Mouse (Mus musculus): ENCODE results near the gene Mip.
A peak's percentile ranks its signal among the peaks of the same experiment; 100 is the strongest.

Gene Mip

DNA sequence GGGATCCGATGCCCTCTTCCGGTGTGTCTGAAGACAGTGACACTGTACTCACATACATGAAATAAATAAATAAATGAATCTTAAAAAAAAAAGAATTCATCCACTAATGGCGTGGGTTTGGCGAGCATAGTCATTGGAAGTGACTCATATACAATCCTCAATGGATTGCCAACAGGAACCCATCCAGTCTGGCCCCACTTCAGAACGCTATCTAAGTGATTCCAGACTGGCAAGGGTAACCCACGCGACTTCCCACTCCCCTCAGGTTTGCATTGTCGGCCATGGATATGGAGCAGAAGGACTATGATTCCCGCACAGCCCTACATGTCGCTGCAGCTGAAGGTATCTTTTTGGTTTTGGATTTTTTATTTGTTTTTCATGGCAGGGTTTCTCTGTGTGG, 17.3 kb upstream of the Mip start:
- no peak for TF ChIP-seq GATA4 (IDR thresholded peaks at IDR 0.05; ENCODE audit: insufficient replicate concordance, low read length)

DNA sequence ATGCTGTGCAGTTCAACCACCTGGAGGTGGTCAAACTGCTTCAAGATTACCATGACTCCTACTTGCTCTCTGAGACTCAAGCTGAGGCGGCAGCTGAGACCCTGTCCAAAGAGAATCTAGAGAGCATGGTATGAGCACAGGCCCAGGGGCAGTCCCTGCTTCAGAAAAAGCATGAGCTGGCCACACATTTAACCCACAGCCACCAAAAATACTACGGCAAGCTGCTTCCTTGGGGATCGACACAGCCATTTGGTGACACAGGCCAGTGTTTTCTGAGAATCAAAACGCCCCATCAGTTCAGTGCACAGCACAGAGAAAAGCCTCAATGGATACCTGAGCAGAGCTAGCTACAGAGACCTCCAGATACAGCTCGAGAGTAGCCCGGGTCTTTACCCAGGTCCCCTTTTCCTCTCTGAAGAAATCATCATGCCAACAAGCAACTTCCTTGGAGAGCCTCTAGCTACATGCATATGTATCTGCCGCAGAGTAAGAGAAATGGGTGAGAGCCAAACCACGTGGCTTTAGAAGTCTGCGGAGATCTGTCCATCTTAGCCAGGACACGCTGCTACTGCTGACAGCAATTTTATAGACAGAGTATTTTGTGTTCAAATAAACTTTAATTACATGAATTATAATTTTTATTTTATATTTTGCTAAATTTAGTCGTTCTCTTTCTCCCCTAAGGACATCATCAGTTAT, 16.2 kb upstream of the Mip start:
- TF ChIP-seq GATA4 (IDR thresholded peaks at IDR 0.05; ENCODE audit: insufficient replicate concordance, low read length): no peak

- no peak for TF ChIP-seq GATA4 (IDR thresholded peaks at IDR 0.05; ENCODE audit: insufficient replicate concordance, low read length)
Measured at GRCm38 (mm10) chr10:128210131-128210530, 15.5 kb upstream of the Mip start.

DNA sequence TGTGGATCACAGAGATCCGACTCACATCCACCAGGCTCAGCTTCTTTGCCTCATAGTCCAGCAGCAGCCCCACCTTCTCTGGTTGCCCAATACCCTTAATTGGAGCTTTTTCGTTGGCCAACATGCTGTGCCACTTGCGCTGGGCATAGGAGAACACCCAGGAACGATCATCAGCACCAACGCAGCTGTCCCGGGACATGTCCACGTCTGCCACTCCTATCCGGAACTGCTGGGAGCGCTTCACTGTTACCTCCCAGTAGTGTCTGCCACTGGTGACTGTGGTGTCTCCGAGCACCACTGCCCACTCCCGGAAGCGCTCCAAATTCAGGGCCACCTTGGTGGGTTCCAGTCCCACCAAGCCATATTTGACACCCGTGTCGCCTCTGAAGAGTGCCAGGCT, 14.7 kb upstream of the Mip start:
- TF ChIP-seq GATA4 (IDR thresholded peaks at IDR 0.05; ENCODE audit: insufficient replicate concordance, low read length): no peak

DNA sequence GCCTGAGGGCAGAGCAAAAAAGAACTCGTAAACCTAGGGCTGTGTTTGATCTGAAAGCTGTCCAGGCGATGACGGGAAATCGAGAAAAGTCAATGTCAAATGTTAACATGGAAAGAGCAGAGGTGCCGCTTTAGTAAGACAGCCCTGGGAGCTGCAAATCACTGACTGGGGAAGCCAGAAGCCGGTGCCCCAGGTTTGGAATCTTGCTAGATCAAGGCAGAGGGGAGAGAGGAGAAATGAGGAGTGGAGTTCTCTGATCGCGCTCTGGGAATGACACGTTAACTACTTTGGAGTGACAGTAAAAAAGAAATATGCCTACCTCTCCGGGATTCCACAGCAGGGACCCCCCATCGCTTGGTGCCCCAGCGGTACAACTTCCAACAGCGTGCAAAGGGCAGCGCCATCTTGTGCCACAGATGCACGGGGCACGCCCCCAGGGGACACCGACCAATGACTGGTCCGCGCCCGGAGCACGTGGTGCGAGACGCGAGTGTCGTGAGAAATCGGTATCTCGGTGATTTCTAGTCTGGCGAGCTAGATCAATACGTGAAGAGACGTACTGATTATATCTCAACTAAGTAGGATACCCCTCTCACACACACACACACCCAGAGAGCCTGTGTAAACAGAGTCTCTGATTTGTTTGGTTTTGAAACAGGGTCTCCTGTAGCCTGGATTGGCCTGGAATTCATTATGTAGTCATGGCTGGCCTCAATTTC, 14.1 kb upstream of the Mip start, which contains the start of gene Spryd4:
Gene Spryd4 (minus strand): TSS at position 418 of the 719 bp plus-strand sequence.
- TF ChIP-seq GATA4 (IDR thresholded peaks at IDR 0.05; ENCODE audit: insufficient replicate concordance, low read length): peak; percentile 32; the same call in 1 of the 2 replicates

DNA sequence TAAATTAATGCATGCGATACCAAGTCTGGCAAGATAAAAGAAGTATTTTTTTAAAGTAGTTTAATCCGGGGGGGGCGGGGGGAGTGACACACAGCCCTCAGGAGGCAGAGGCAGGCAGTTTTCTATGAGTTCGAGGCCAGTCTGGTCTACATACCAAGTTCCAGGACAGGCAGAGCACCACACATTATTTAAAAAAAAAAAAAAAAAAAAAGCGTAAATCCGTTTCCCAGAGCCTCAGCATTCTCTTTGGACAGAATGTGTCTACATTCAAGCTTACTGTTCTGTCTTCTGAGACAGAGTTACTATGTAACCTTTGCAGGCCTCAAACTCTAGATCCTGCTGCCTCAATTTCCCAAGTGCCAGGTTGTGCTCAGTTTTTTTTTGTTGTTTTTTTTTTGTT, 13.5 kb upstream of the Mip start:
- TF ChIP-seq GATA4 (IDR thresholded peaks at IDR 0.05; ENCODE audit: insufficient replicate concordance, low read length): no peak

DNA sequence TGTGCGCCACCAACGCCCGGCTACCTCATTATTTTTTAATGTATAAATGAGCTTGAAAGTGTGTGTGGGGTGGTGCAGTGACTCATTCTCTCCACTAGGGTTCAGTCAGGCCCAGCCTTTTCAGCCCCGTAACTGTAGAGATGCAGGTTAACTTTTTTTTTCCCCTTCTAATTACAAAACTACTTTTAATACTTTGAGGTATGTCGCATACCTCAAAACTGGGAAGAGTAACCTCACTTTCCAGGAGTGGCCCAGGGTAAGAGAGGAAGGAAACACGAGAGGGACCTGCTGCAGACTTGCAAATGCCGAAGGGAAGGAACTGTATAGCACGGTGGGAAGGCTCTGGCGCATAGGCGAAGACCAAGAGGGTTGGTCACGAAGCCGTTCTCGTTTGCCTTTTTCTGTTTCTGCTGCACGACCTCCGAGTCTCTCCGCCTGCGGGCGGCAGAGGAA, 12.7 kb upstream of the Mip start:
- no peak for TF ChIP-seq GATA4 (IDR thresholded peaks at IDR 0.05; ENCODE audit: insufficient replicate concordance, low read length)

DNA sequence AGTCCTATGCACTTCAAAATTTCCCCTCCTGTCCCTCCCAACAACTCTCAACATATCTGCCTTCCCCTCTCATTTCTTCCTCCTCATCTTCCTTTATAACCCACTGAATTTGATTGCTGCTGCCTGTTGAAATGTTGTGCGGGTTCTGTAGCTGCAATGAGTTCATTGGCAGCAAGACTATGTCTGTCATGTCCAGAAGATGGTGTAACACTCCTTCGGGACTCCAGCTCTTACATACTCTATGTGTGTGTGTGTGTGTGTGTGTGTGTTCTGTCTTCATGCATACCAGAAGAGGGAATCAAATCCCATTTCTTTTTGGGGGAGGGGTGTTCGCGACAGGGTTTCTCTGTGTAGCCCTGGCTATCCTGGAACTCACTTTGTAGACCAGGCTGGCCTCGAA, 10.7 kb upstream of the Mip start:
- no peak for TF ChIP-seq GATA4 (IDR thresholded peaks at IDR 0.05; ENCODE audit: insufficient replicate concordance, low read length)

GRCm38 (mm10) chr10:128218387-128219117, 7.1 kb upstream of the Mip start:
- TF ChIP-seq GATA4 (IDR thresholded peaks at IDR 0.05; ENCODE audit: insufficient replicate concordance, low read length): no peak

GRCm38 (mm10) chr10:128221533-128222286, 3.9 kb upstream of the Mip start:
- TF ChIP-seq GATA4 (IDR thresholded peaks at IDR 0.05; ENCODE audit: insufficient replicate concordance, low read length): no peak; the same call in 1 of the 2 replicates

GRCm38 (mm10) chr10:128225064-128225463, 574 bp upstream of the Mip start:
- TF ChIP-seq GATA4 (IDR thresholded peaks at IDR 0.05; ENCODE audit: insufficient replicate concordance, low read length): no peak

GRCm38 (mm10) chr10:128227592-128227991, 2.0 kb downstream of the Mip start:
- TF ChIP-seq GATA4 (IDR thresholded peaks at IDR 0.05; ENCODE audit: insufficient replicate concordance, low read length): no peak

- TF ChIP-seq GATA4 (IDR thresholded peaks at IDR 0.05; ENCODE audit: insufficient replicate concordance, low read length): no peak
Measured at GRCm38 (mm10) chr10:128228009-128228408, 2.4 kb downstream of the Mip start.

- no peak for TF ChIP-seq GATA4 (IDR thresholded peaks at IDR 0.05; ENCODE audit: insufficient replicate concordance, low read length)
Measured at GRCm38 (mm10) chr10:128230582-128230981, 4.9 kb downstream of the Mip start.

GRCm38 (mm10) chr10:128231146-128231545, 5.5 kb downstream of the Mip start:
- TF ChIP-seq GATA4 (IDR thresholded peaks at IDR 0.05; ENCODE audit: insufficient replicate concordance, low read length): no peak
